Mouse (Mus musculus): ENCODE results near the gene Ap1g2. TPM values are rescaled to one million over a fixed set of nuclear protein-coding genes. Genes with fewer than 3 reads are reported as not detected.

The Ap1g2 gene
- polyA plus RNA-seq, 1 experiment from 2014 or later = 6.6 TPM

DNA sequence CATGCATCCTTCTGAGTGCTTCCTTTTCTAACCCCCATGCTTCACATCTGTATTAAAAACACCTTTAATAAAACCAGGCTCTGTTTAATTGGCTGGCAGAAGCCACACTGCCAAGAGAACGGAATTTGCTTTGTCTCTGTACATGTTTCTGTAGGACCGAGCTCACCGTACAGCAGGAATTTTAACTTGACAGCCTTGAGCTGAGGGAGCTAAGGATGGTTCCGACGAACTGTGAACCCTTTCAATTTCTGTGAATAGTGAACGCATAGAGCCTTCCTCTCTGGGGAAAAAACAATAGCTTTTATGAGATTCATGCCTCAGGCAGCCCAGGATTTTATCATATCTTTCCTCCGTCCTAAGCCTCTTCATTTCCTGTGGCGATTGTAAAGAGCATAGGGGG is 16.0 kb upstream of the Ap1g2 start:
- peak overlapping the region; percentile 49; the same call in 1 of the 2 replicates for H3K9ac ChIP-seq
- WGBS = 25% methylated on average over 8 of the region's 8 CpGs
- no peaks in the 10 kb centered on the region for H3K9me3 ChIP-seq
- H3K4me1 ChIP-seq (replicated peaks) = peaks cover 18% of the 10 kb centered on the region
- no peaks in the 10 kb centered on the region for H3K36me3 ChIP-seq
- peaks cover 4% of the 10 kb centered on the region; the same call in 1 of the 2 replicates for H3K27me3 ChIP-seq
- peak overlapping the region; percentile 38 for H3K4me2 ChIP-seq
- peak; percentile 48 for ATAC-seq (ENCODE audit: low FRiP score)
- H3K27ac ChIP-seq = peak overlapping the region; percentile 88
- H3K4me3 ChIP-seq = 0 out of 2 replicates have a peak overlapping the region, but pooled peaks have one; percentile 1

DNA sequence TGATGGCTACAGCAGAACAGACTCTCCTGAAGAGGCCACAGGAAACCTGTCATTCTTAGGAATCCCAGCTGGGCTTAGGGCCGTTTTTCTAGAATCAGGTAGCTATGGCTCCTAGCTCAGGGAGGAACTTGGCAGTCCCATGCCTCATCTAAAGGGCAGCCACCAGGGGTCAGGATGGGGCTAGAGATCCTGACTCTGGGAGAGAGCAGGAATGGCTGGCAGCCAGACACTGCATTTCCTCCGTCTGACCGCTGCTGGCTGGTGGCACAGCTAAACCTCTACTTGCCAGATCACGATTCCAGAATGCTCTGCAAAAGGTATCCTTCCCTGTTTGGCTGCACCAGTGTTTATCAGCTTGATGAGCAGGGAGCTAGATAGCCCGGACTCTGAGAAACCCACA is 15.6 kb upstream of the Ap1g2 start:
- no peaks in the 10 kb centered on the region for H3K36me3 ChIP-seq
- peak; percentile 84 for ATAC-seq (ENCODE audit: low FRiP score)
- peak overlapping the region; percentile 38 for H3K4me2 ChIP-seq
- H3K9me3 ChIP-seq = no peaks in the 10 kb centered on the region
- 8% methylated on average over 5 of the region's 5 CpGs for WGBS
- H3K27me3 ChIP-seq = peaks cover 5% of the 10 kb centered on the region; the same call in 1 of the 2 replicates
- 0 out of 2 replicates have a peak overlapping the region, but pooled peaks have one; percentile 1 for H3K4me3 ChIP-seq
- peak overlapping the region; percentile 88 for H3K27ac ChIP-seq
- H3K9ac ChIP-seq = 0 out of 2 replicates have a peak overlapping the region, but pooled peaks have one; percentile 49
- peaks cover 23% of the 10 kb centered on the region for H3K4me1 ChIP-seq (replicated peaks)

GRCm38 (mm10) chr14:55119421-55120134 is 13.2 kb upstream of the Ap1g2 start:
- Histone ChIP-seq H3K27ac (no peak overlapping the region), H3K27me3 (peaks cover 8% of the 10 kb centered on the region), H3K4me2 (no peak overlapping the region), H3K4me1 (replicated peaks) (peaks cover 39% of the 10 kb centered on the region), H3K4me3 (no peak overlapping the region), H3K9me3 (no peaks in the 10 kb centered on the region), H3K36me3 (no peaks in the 10 kb centered on the region), H3K9ac (no peak overlapping the region)
- 75% methylated on average over 4 of the region's 4 CpGs for WGBS
- no peak for ATAC-seq (ENCODE audit: low FRiP score)

GRCm38 (mm10) chr14:55118852-55119251 is 12.5 kb upstream of the Ap1g2 start:
- WGBS = 80% methylated on average over 4 of the region's 4 CpGs
- Histone ChIP-seq H3K4me2 (no peak overlapping the region), H3K4me1 (replicated peaks) (peaks cover 46% of the 10 kb centered on the region), H3K9me3 (no peaks in the 10 kb centered on the region), H3K27me3 (peaks cover 15% of the 10 kb centered on the region), H3K4me3 (no peak overlapping the region), H3K36me3 (peaks cover under 1% of the 10 kb centered on the region), H3K9ac (no peak overlapping the region), H3K27ac (no peak overlapping the region)
- ATAC-seq (ENCODE audit: low FRiP score) = no peak

DNA sequence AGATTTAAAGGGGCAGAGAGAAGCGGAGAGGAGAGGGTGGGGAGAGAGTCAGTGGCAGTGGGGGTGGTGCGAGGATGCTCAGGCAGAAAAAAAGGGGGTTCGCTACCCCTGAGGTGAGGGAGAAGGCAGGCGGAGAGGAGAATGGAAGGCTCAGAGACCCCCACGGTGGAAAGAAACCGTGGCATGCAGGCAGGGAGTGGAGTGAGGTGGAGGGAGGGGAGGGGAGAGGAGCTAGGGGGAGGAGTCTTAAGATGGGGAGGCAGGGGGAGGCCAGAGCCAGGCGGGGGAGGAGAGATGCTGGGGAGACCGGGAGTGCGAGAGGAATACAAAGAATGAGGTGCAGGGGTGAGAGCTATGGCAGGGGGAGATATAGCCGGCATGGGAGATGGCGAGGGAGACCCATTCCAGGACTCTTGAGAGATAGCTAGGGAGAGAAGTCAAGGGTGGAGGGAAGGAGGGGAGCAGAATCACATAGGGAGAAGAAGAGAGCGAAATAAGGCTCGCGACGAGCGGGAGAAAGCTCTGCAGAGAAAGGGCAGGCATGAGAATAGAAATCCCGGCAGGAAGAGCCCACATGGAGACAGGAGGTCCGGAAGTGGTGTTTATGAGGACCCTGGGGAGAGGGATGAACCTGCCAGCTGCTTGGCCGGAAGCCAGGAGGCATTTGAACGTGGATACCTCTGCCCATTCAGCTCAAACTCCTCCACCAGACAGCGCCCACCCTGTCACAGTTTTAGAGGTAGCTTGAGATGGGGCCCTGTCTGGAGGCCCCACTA is 10.2 kb upstream of the Ap1g2 start, which contains the start of gene Jph4:
Gene Jph4, minus strand, starts transcription at position 511 of the 776 bp plus-strand sequence.
- Histone ChIP-seq H3K27ac (peak within 1 kb of the TSS; percentile 96), H3K4me2 (peak within 1 kb of the TSS; percentile 88), H3K36me3 (peaks cover 14% of the 10 kb centered on the region), H3K4me3 (peak within 1 kb of the TSS; percentile 86), H3K4me1 (replicated peaks) (peaks cover 53% of the 10 kb centered on the region), H3K9me3 (no peaks in the 10 kb centered on the region), H3K27me3 (peaks cover 34% of the 10 kb centered on the region), H3K9ac (peak within 1 kb of the TSS; percentile 91)
- peak; percentile 63 for ATAC-seq (ENCODE audit: low FRiP score)
- 5% methylated on average over 21 of the region's 21 CpGs for WGBS

DNA sequence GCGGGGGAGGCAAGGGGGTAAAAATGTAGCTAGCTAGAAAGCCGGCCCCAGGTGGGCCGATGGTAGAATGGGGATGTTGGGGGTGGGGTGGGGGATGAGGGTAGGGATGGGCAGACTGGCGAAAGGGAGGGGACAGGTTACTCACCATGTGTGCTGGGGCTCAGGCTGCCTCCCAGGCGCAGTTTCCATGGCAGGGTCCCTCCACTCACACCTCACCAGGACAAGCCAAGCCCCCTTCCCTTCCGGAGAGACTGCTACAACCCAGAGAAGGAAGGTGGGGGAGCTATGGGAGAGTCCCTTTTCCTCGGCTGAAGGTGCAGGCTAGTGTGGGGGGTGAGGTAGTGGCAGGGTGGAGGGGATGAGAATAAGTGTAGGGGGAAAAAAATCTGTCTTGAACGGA is 9.5 kb upstream of the Ap1g2 start:
- peak overlapping the region; percentile 96 for H3K27ac ChIP-seq
- H3K4me1 ChIP-seq (replicated peaks) = peaks cover 55% of the 10 kb centered on the region
- WGBS = under 1% methylated on average over 8 of the region's 8 CpGs
- no peaks in the 10 kb centered on the region for H3K9me3 ChIP-seq
- peaks cover 41% of the 10 kb centered on the region for H3K27me3 ChIP-seq
- peak overlapping the region; percentile 86 for H3K4me3 ChIP-seq
- peak; percentile 27 for ATAC-seq (ENCODE audit: low FRiP score)
- H3K9ac ChIP-seq = peak overlapping the region; percentile 91
- H3K4me2 ChIP-seq = peak overlapping the region; percentile 88
- peaks cover 14% of the 10 kb centered on the region for H3K36me3 ChIP-seq

DNA sequence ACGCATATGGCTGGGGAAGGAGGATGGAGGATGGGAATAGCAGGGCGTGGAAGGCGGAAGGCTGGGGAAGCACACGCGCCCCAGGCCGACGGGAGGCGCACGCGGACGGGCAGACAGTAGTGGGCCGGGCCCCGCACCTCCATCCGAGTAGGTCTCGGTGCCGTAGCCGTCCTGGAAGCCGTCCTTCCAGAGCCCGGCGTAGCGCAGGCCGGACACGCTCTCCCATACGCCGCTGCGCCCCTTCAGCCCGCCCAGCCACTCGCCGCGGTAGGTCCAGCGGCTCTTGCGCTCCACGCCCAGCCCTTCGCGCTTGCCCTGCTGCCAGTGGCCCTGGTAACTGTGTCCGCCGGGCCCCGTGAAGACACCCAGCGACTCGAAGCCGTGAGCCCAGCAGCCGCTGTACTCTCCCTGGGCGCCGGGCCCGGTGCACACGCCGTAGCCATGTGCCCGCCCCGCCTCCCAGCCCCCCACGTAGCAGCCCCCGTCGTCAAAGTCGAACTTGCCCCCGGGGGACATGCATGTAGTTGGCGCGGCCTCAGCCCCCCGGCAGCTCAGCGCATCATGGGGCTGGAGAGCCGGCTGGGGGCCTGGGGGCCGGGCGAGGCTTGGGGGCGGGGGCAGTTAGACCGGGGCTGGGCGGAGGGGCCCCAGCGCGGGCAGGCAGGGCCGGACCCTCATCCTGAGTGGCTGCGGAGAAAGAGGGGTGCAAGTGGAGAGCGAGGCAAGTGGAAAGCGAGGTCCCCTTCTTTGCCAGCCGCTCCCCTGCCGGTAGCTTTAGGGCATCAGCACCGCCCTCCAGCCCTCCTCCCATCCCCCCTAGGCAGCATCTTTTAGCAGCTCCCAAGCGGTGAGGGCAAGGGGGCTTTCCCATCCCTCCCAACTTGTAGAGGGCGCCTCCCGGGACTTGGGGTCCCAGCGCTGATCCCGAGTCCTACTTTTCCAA is 8.6 kb upstream of the Ap1g2 start:
- peak overlapping the region; percentile 96 for H3K27ac ChIP-seq
- H3K36me3 ChIP-seq = peaks cover 14% of the 10 kb centered on the region
- peak overlapping the region; percentile 88 for H3K4me2 ChIP-seq
- peaks cover 41% of the 10 kb centered on the region for H3K27me3 ChIP-seq
- peak overlapping the region; percentile 86 for H3K4me3 ChIP-seq
- under 1% methylated on average over 78 of the region's 78 CpGs for whole genome bisulfite sequencing
- peaks cover 61% of the 10 kb centered on the region for H3K4me1 ChIP-seq (replicated peaks)
- H3K9me3 ChIP-seq = no peaks in the 10 kb centered on the region
- H3K9ac ChIP-seq = peak overlapping the region; percentile 91
- peak; percentile 41 for ATAC-seq (ENCODE audit: low FRiP score)

- no peak for ATAC-seq (ENCODE audit: low FRiP score)
- peak overlapping the region; percentile 88 for H3K4me2 ChIP-seq
- peak overlapping the region; percentile 86 for H3K4me3 ChIP-seq
- H3K27me3 ChIP-seq = peaks cover 44% of the 10 kb centered on the region
- peak overlapping the region; percentile 96; the same call in 1 of the 2 replicates for H3K27ac ChIP-seq
- peak overlapping the region; percentile 91 for H3K9ac ChIP-seq
- no peaks in the 10 kb centered on the region for H3K9me3 ChIP-seq
- peaks cover 14% of the 10 kb centered on the region for H3K36me3 ChIP-seq
- 12% methylated on average over 24 of the region's 26 CpGs for WGBS
- H3K4me1 ChIP-seq (replicated peaks) = peaks cover 70% of the 10 kb centered on the region
Measured at GRCm38 (mm10) chr14:55113975-55114645, 7.7 kb upstream of the Ap1g2 start.

DNA sequence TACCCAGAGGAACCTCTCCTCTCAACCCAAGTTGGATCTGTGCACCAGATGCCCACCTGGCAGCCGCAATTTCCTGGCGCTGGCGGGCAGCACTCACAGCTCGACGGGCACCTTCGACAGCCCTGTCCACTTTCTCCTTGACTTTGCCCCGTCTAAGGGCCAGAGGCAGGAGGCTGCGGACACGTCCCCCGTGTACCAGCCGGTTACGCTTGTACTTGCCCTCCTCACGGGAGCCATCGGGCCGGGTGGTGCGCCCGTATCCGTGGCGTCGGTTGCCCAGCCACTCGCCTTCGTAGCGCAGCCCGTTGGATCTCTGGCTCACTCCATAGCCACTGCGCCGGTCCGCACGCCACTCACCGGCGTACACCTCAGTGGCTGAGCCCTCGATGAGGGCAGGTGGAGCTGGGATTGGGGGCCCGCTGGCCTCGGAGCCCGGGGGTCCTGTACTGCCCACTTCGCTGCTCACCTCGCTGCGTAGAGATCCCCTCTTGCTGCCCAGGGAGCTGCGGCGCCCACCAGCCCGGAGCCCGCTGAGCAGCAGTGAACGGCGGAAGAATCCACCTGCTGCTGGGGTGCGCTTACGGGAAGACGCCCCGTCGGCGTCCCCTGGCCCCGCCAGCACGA is 7.1 kb upstream of the Ap1g2 start:
- no peak for ATAC-seq (ENCODE audit: low FRiP score)

DNA sequence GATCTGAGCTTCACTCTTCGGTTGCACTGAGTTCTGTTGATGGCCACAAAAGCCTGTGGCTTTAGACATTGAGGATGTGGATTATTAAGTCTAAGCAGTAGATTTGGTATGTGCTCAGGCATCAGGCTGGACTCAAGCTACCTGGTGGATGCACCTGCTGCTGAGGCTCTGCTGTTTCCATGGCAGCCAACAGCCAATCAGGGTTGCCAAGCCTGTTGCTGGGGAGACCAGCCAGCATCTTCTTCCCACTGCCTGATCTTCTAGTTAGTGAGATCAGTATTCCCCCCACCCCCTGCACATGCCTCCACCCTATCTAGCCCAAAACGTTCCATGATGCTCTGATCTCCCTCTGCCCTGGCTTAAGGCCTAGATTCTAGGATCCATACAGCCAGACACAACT is 5.3 kb upstream of the Ap1g2 start:
- H3K27me3 ChIP-seq = peaks cover 39% of the 10 kb centered on the region
- H3K36me3 ChIP-seq = peaks cover 17% of the 10 kb centered on the region
- whole genome bisulfite sequencing = 68% methylated on average over 2 of the region's 2 CpGs
- ATAC-seq (ENCODE audit: low FRiP score) = no peak
- H3K4me2 ChIP-seq = no peak overlapping the region
- peak overlapping the region; percentile 35; the same call in 1 of the 2 replicates for H3K9ac ChIP-seq
- peaks cover 80% of the 10 kb centered on the region for H3K4me1 ChIP-seq (replicated peaks)
- no peaks in the 10 kb centered on the region for H3K9me3 ChIP-seq
- H3K27ac ChIP-seq = no peak overlapping the region
- no peak overlapping the region for H3K4me3 ChIP-seq

More for the DNA sequence above, 7.1 kb upstream of the Ap1g2 start:
- Histone ChIP-seq H3K9ac (peak overlapping the region; percentile 35; the same call in 1 of the 2 replicates), H3K36me3 (peaks cover 14% of the 10 kb centered on the region), H3K27me3 (peaks cover 44% of the 10 kb centered on the region), H3K4me1 (replicated peaks) (peaks cover 77% of the 10 kb centered on the region), H3K27ac (no peak overlapping the region), H3K4me2 (peak overlapping the region; percentile 88), H3K4me3 (peak overlapping the region; percentile 86), H3K9me3 (no peaks in the 10 kb centered on the region)
- WGBS = 70% methylated on average over 51 of the region's 51 CpGs

GRCm38 (mm10) chr14:55110076-55110475 is 3.7 kb upstream of the Ap1g2 start:
- ATAC-seq (ENCODE audit: low FRiP score) = no peak
- no peak overlapping the region for H3K4me3 ChIP-seq
- 35% methylated on average over 9 of the region's 9 CpGs for WGBS
- H3K27me3 ChIP-seq = peaks cover 39% of the 10 kb centered on the region
- H3K27ac ChIP-seq = peak overlapping the region; percentile 83; the same call in 1 of the 2 replicates
- peaks cover 84% of the 10 kb centered on the region for H3K4me1 ChIP-seq (replicated peaks)
- H3K9ac ChIP-seq = peak overlapping the region; percentile 64
- no peak overlapping the region for H3K4me2 ChIP-seq
- H3K9me3 ChIP-seq = no peaks in the 10 kb centered on the region
- H3K36me3 ChIP-seq = peaks cover 17% of the 10 kb centered on the region
